Mouse (Mus musculus) MEL (cell line): Measurements from ENCODE around the gene Ppa1. TPM values are rescaled to one million over a fixed set of nuclear protein-coding genes. Genes with fewer than 3 reads are reported as not detected.
A peak's percentile ranks its signal among the peaks of the same experiment; 100 is the strongest.

Experiments used
- DNase-seq: peaks from one replicate; pipeline ENCODE4 v3.0.0; 2011; ENCODE audit warnings: low read depth, low spot score
- H3K27ac ChIP-seq: 2 replicates; pipeline ENCODE4 v1.5.1; 2012; ENCODE audit warnings: low read depth, mild to moderate bottlenecking, control low read depth, low read length, moderate library complexity; ENCODE audit not compliant: control insufficient read depth
- H3K27me3 ChIP-seq, 2 experiments: fragments of 150-350 bp in 1 of 2; sonication (generic) in 1 of 2; 2 replicates each; pipeline ENCODE4 v1.6.1; 2012; ENCODE audit warnings: low read length in 2 of 2, mild to moderate bottlenecking in 2 of 2, improper control_type of control experiment in 1 of 2, moderate library complexity in 1 of 2; ENCODE audit not compliant: insufficient read depth in 2 of 2, control insufficient read depth in 1 of 2
- H3K36me3 ChIP-seq, 2 experiments: 2 replicates each; pipeline ENCODE4 v1.6.1; 2012 to 2014; ENCODE audit warnings: low read length in 2 of 2, improper control_type of control experiment in 1 of 2, inconsistent platforms in 1 of 2, mild to moderate bottlenecking in 1 of 2; ENCODE audit not compliant: insufficient read depth in 2 of 2, control insufficient read depth in 1 of 2
- H3K4me1 ChIP-seq, 2 experiments: fragments of 150-350 bp in 1 of 2; sonication (generic) in 1 of 2; 2 replicates each; pipeline ENCODE4 v1.6.1; 2012; ENCODE audit warnings: low read length in 2 of 2, improper control_type of control experiment in 1 of 2, mild to moderate bottlenecking in 1 of 2; ENCODE audit not compliant: insufficient read depth in 2 of 2, control insufficient read depth in 1 of 2
- H3K4me3 ChIP-seq, 2 experiments: fragments of 150-350 bp in 1 of 2; sonication (generic) in 1 of 2; 2 replicates each; pipeline ENCODE4 v1.5.1; 2012; ENCODE audit warnings: low read depth in 2 of 2, low read length in 2 of 2, mild to moderate bottlenecking in 2 of 2, moderate library complexity in 2 of 2, control low read depth in 1 of 2, improper control_type of control experiment in 1 of 2; ENCODE audit not compliant: control insufficient read depth in 1 of 2, insufficient read depth in 1 of 2
- H3K79me2 ChIP-seq: 2 replicates; pipeline ENCODE4 v1.6.1; 2012; ENCODE audit warnings: mild to moderate bottlenecking, low read length, moderate library complexity; ENCODE audit not compliant: control insufficient read depth, poor library complexity, insufficient read depth
- H3K9ac ChIP-seq: 2 replicates; pipeline ENCODE4 v1.6.1; 2012; ENCODE audit warnings: low read depth, mild to moderate bottlenecking, control low read depth, low read length, moderate library complexity; ENCODE audit not compliant: control insufficient read depth, poor library complexity, severe bottlenecking
- H3K9me3 ChIP-seq: fragments of 150-350 bp; sonication (generic); replicated peaks from 2 replicates; pipeline ENCODE4 v1.6.1; 2012; ENCODE audit warnings: mild to moderate bottlenecking, low read length, improper control_type of control experiment, moderate library complexity; ENCODE audit not compliant: insufficient read depth
- BHLHE40 ChIP-seq: IDR thresholded peaks from 2 replicates; pipeline ENCODE4 v1.6.1; 2012; ENCODE audit warnings: low read depth, mild to moderate bottlenecking, inconsistent platforms, low read length, improper control_type of control experiment, borderline replicate concordance
- CHD2 ChIP-seq: IDR thresholded peaks from 2 replicates; pipeline ENCODE4 v1.6.1; 2011; ENCODE audit warnings: low read length, improper control_type of control experiment
- CTCF ChIP-seq, 3 experiments: IDR thresholded peaks in 2 of 3; conservative IDR thresholded peaks in 1 of 3; 2 replicates each; pipeline ENCODE4 v1.5.1; 2011 to 2012; ENCODE audit warnings: low read length in 3 of 3, low read depth in 2 of 3, mild to moderate bottlenecking in 2 of 3, improper control_type of control experiment in 1 of 3, inconsistent platforms in 1 of 3, mixed read lengths in 1 of 3, moderate library complexity in 1 of 3; ENCODE audit not compliant: control insufficient read depth in 1 of 3, insufficient read depth in 1 of 3, poor library complexity in 1 of 3, severe bottlenecking in 1 of 3
- E2F4 ChIP-seq: IDR thresholded peaks from 2 replicates; pipeline ENCODE4 v1.6.1; 2011; ENCODE audit warnings: low read depth, low read length, improper control_type of control experiment, borderline replicate concordance
- GABPA ChIP-seq: IDR thresholded peaks from 2 replicates; pipeline ENCODE4 v1.6.1; 2012; ENCODE audit warnings: low read depth, mild to moderate bottlenecking, inconsistent platforms, low read length, improper control_type of control experiment, moderate library complexity
- HCFC1 ChIP-seq: IDR thresholded peaks from 2 replicates; pipeline ENCODE4 v1.6.1; 2012; ENCODE audit warnings: low read depth, mild to moderate bottlenecking, inconsistent platforms, low read length, improper control_type of control experiment, moderate library complexity
- JUND ChIP-seq: IDR thresholded peaks from 2 replicates; pipeline ENCODE4 v1.6.1; 2011; ENCODE audit warnings: low read depth, mild to moderate bottlenecking, improper control_type of control experiment, low read length
- MXI1 ChIP-seq: IDR thresholded peaks from 2 replicates; pipeline ENCODE4 v1.6.1; 2011; ENCODE audit warnings: mild to moderate bottlenecking, low read depth, low read length, improper control_type of control experiment
- NRF1 ChIP-seq: IDR thresholded peaks from 2 replicates; pipeline ENCODE4 v1.6.1; 2014; ENCODE audit warnings: low read depth, mild to moderate bottlenecking, inconsistent platforms, low read length, improper control_type of control experiment, moderate library complexity; ENCODE audit not compliant: poor library complexity, insufficient read depth, severe bottlenecking
- RCOR1 ChIP-seq: IDR thresholded peaks from 2 replicates; pipeline ENCODE4 v1.6.1; 2012; ENCODE audit warnings: low read depth, mild to moderate bottlenecking, inconsistent platforms, low read length, improper control_type of control experiment
- SMC3 ChIP-seq: IDR thresholded peaks from 2 replicates; pipeline ENCODE4 v1.6.1; 2011; ENCODE audit warnings: low read depth, low read length, improper control_type of control experiment
- TBP ChIP-seq: IDR thresholded peaks from 2 replicates; pipeline ENCODE4 v1.8.0; 2011; ENCODE audit warnings: low read depth, low read length, improper control_type of control experiment
- UBTF ChIP-seq: IDR thresholded peaks from 2 replicates; pipeline ENCODE4 v1.6.1; 2012; ENCODE audit warnings: low read depth, mild to moderate bottlenecking, inconsistent platforms, low read length, improper control_type of control experiment, moderate library complexity, borderline replicate concordance; ENCODE audit not compliant: insufficient read depth
- USF1 ChIP-seq: IDR thresholded peaks from 2 replicates; pipeline ENCODE4 v1.6.1; 2014; ENCODE audit warnings: low read depth, mild to moderate bottlenecking, inconsistent platforms, low read length, improper control_type of control experiment, moderate library complexity
- polyA plus RNA-seq, 2 experiments: library from polyadenylated mRNA; stranded (reverse) in 1 of 2; unstranded in 1 of 2; fragments of >175 nt in 1 of 2; fragments of >200 nt in 1 of 2; gene quantifications; 2 replicates each; pipeline versions ENCODE4 v1.2.1 to v1.2.4; 2012; ENCODE audit warnings: low replicate concordance in 2 of 2, low read depth in 1 of 2; ENCODE audit not compliant: insufficient read length in 2 of 2, insufficient read depth in 1 of 2, missing spikeins in 1 of 2
- total RNA-seq: library from RNA; depleted of rRNA; stranded (reverse); fragments of 300-350 nt; gene quantifications from 2 replicates; pipeline ENCODE4 v1.2.3, GENCODE M21; 2012

The Ppa1 gene
- total and polyA plus RNA-seq, 3 experiments: 197 to 201 TPM; not detected in 1

DNA sequence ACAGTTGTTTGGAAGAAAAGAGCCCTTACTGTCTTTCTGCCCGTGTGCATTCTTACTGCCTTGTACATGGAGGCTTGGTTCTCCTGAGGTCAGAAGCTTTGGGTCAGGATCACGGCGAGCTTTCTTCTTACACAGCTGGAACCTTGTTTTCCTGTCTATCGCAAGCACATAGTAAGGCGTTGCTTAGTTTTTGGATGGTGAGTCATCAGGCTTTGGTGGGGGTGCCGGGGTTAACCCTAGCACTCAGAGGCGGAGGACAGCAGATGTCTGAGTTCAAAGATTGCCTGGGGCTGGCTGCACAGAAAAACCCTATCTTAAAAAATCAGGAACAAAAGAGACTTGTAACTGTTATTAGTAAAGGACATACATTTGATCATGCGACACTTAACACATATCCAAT is 13.5 kb downstream of the Ppa1 start:
- peaks cover 14 to 24% of the 10 kb centered on the region in 2 experiments for H3K36me3 ChIP-seq

DNA sequence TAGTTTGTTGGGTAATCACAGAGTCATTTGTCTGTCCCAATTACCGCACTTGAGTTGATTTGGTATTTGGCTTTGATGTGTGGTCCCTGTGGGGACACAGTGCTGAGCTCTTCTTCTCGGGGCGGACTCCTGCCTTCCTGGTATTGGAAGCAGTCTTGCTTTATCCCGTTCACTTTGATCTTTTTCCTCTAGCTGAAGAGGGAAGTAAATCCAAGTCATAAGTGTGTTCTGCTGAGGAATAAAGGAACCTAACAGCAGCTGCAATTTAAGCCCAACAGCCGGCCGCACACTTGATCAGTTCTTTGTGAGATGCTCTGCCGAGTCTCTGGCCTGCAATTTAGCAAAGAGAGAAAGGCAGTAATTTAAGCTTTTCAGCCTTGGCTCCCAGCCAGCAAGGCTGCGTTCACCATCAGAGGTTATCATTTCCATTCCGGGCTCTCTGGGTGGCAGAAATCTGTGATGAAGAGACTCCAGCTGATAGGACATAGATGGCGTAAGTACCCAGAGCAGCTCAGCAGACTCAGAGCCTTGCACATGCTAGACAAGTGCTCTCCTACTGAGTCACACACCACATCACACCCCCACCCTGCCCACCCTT is 14.1 kb downstream of the Ppa1 start:
- H3K27me3 ChIP-seq: no peaks in the 10 kb centered on the region
- H3K4me1 ChIP-seq: peaks cover 9 to 10% of the 10 kb centered on the region in 2 experiments; a peak in 3 of 4 replicates
- H3K4me3 ChIP-seq: no peak overlapping the region
- H3K36me3 ChIP-seq: peaks cover 14 to 26% of the 10 kb centered on the region in 2 experiments
- H3K9me3 ChIP-seq: no peaks in the 10 kb centered on the region
- H3K9ac ChIP-seq: no peak overlapping the region
- H3K79me2 ChIP-seq: no peaks in the 10 kb centered on the region
- no peak overlapping the region for H3K27ac ChIP-seq
- TF ChIP-seq SMC3 (no peak), RCOR1 (peak; percentile 54; the same call in 1 of the 2 replicates)
- DNase-seq: peak; percentile 33

More for the DNA sequence above, 13.5 kb downstream of the Ppa1 start:
- DNase-seq: peak; percentile 21
- no peaks in the 10 kb centered on the region for H3K27me3 ChIP-seq
- peaks cover 9 to 10% of the 10 kb centered on the region in 2 experiments; a peak in 3 of 4 replicates for H3K4me1 ChIP-seq
- H3K79me2 ChIP-seq: peaks cover 1% of the 10 kb centered on the region; the same call in 1 of the 2 replicates
- no peak overlapping the region for H3K27ac ChIP-seq
- H3K4me3 ChIP-seq: no peak overlapping the region
- TF ChIP-seq CHD2 (no peak), NRF1 (no peak), UBTF (no peak), SMC3 (no peak), HCFC1 (no peak), MXI1 (no peak), TBP (no peak), E2F4 (no peak), BHLHE40 (no peak), CTCF (IDR thresholded peaks at IDR 0.05 in 2 of 3, conservative IDR thresholded peaks at IDR 0.05 in 1 of 3; ENCODE audit: control insufficient read depth in 1 of 3, insufficient read depth in 1 of 3, low read depth in 2 of 3, low read length in 3 of 3, poor library complexity in 1 of 3, severe bottlenecking in 1 of 3) (no peak), GABPA (no peak), JUND (no peak), USF1 (no peak)
- H3K9ac ChIP-seq: no peak overlapping the region
- no peaks in the 10 kb centered on the region for H3K9me3 ChIP-seq
